Mouse (Mus musculus) cerebellum, adult (tissue): ENCODE results near the gene Irf2.

Source experiments
- ATAC-seq: cut with Nextera tagmentation; 2 replicates; pipeline ENCODE4 v1.9.2; 2017; ENCODE audit warnings: mild to moderate bottlenecking, moderate library complexity, mixed read lengths; ENCODE audit not compliant: insufficient number of reproducible peaks, low FRiP score, low TSS enrichment

Gene Irf2

DNA sequence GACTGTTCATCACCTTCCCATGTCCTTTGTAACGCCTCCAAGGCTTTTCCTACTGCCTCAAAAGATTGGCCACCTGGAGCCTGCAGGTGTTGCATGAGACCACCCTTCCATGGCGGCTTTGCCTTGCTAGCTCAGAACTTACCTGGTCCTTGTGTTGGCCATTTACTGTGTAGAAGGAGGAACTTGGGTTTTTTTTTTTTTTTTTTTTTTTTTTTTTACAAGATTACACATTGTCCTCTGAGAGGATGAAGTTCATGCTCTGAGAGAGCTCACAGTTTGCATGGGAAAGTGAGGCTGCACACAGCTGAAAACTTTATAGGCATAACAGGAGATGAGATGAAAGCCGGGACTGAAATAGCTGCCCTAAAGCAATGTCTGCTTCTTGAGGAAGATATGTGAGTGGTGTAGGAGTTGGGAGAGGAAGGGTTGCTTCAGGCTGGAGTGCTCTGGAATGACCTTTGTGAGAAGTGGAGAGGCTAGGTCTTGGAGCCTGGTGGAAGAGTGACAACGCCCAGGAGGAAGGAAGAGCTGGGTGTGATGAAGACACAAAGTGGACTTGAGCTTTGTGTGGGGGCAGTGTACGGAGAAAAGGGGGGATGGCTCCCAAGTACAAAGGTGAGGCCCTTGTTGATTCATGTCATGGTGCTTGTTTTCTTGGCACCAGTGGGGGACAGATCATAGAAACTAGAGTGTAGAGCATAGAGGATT lies 52.3 kb downstream of the Irf2 start:
- no peak for ATAC-seq

DNA sequence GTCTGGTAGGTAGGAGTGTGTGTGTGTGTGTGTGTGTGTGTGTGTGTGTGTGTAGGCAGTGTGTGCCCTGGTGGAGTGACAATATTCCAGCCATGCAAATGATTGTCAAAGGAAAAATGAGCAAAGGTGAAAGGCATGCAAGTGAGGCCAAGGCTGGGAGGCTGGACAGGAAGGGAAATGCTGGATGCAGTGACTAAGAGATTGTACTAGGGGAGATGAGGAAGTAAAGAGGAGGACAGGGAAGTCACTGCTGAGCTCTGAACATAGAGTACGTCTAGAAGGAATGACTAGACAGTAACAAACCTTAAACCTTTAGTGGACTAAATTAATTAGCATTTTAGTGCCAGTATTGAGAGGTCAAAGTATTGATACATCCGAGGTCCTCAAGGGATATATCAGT lies 53.1 kb downstream of the Irf2 start:
- no peak for ATAC-seq

DNA sequence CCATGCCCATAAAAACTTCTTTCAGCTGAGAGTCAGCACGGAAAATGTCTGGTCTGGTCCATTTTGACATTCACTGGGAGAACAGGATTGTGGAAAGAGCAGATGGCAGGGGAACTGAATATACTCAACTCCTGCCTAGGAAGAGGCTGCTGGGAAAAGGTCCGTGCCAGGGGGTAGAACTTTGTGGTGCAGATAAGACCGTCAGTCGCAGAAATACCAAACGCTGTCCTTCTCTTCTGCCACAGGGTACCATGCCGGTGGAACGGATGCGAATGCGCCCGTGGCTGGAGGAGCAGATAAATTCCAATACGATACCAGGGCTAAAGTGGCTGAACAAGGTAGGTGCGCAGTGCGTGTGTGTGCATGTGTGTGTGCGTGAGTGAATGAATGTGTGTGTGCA lies 53.7 kb downstream of the Irf2 start:
- ATAC-seq = no peak

DNA sequence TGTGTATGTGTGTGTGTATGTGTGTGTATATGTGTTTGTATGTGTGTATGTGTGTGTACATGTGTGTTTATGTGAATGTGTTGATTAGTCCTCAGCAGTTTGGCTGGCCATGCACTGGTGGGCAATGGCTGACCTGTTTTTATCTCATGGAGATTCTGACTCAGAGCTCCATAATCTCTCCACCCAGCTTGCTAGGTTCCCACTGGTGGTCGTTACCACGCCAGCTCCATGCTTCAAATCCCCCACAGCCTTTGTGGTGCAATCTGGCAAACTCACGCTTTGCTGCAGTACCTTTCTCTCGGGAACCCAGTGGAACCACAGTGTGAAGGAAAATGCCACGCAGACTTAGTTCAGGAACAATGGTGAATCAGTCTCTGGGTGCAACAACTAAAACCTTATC lies 54.8 kb downstream of the Irf2 start:
- ATAC-seq = no peak

DNA sequence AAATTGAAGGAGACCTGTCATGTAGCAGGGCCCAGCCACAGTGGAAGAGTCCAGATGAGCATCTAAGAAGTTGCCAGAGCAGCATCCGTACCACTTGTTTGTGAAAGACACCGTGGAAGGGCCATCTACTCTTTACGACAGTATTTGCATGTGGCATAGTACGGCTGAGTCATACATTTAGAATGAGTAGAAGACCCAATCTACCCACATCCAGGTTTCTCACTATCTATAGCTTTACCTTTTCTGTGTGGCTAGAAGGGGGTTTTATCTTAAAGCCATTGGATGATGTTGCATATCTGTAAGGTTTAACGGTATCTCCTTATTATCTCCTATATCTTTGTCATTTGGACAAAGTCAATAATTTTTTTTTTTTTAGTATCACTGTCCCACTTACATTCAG lies 59.7 kb downstream of the Irf2 start:
- ATAC-seq = no peak

DNA sequence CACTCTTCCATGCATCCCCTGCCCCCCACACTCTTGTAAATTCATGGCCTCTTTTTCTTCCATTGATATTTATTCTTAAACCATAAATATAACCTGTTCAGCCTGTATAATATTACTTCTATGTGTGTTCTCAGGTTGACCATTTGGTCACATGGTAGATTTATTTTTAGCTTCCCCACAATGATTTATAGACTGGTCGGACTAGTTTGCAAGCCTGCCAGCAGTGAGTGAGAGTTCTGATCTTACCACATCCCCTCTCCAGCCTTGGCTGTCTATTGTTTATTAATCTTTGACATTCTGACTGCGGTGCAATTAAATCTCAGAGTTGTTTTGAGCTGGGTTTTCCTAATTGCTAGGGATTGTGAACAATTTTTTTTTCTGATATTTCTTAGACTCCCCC lies 60.2 kb downstream of the Irf2 start:
- ATAC-seq = no peak

DNA sequence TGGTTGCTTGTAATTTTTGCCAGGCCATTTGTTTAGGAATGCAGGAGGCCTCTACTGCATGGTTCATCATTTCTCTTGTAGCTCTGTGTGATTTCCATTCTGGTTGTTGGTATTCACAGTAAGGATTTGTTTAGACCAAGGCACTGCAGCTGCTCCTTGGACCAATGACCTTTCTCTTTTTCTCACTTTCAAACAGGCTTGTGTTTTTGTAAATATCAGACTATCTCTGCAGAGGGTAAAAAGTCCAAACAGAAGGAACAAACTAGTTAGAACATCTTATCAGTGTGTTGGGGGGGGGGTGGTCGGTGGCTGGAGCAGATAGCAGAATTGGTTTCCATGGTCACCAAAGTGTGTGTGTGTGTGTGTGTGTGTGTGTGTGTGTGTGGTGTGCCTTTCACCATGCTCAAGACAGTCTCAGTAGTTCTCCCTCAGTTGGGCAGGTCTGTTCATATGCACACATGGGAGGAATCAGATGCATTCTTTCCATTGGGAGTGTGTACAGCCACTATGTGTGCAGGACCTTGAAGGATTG lies 61.7 kb downstream of the Irf2 start:
- ATAC-seq = no peak

DNA sequence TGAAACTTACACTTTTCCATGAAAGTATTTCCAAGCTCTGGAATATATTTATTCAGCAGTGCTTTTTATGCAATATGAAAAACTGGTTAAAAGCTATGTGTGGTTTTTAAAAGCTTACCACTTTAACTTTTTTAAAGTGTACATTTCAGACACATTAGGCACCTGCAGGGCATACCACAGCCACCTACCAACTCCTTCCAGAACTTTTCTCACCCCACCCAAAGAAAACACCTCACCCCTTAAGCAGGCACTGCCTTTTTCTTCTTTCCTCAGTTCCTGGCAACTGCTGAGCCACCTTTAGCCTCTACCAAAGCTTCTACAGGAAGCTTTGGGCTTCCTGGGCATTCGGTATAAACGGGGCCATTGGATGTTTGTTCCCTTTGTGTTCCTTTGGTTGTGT lies 62.5 kb downstream of the Irf2 start:
- ATAC-seq = no peak

DNA sequence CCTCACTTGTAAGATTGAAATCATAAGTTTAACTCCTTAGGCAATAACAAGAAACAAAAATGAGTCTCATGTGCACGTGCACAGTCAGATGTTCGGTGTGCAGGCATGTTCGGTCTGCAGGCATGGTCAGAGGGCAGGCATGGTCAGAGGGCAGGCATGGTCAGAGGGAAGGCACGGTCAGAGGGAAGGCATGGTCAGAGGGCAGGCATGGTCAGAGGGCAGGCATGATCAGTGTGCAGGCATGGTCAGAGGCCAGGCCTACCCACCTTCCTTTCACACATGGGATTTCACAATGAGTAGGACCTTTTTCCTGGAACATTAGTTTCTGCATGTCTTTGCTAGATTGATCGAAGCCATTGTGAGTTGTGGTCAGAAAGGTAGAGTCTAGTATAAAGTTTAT lies 65.2 kb downstream of the Irf2 start:
- ATAC-seq = no peak

DNA sequence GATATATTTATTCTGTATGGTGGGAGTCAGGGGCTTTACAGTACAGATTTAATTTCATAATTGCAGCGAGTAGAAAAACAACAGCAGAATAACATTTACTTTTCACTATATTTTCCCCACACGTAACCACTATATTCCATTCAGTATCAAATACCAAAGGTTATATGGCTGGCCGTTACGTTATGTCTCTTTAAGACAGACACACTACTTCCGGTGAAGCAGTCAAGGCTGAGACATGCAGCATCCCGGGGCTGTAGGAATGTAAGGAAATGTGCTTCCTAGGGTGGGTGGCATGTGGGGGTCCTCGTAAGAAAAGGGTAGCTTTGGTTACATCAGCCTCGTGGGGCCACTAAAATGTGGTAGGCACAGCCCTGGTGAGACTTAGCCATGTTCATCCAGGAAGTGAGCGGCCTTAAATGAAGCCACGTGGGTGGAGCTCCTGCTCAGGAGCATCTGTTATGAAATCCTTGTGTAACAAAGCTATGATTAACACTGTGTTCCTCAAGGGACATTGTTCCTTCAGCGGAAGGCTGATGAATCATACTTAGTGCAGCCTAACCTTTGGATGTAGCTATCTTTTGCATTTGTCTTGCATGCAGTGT lies 71.6 kb downstream of the Irf2 start:
- ATAC-seq = no peak

DNA sequence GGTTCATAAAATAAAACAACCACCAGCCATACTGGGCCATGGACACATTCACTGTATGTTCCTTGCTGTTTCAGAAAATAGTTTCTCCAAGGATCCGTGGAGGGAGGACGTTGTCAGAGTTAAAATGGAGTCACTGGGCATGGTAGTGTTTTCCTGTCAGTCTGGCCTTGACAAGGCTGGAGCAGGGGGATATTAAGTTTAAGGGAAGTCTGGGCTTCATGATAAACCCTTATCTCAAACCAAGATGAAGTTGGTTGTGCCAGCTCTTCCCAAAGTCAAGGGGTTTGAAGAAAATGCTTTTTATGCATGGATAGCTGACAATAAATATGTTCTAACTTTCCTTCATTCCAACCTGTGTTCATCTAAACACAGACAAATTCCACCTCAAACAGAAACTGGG lies 72.4 kb downstream of the Irf2 start:
- no peak for ATAC-seq

DNA sequence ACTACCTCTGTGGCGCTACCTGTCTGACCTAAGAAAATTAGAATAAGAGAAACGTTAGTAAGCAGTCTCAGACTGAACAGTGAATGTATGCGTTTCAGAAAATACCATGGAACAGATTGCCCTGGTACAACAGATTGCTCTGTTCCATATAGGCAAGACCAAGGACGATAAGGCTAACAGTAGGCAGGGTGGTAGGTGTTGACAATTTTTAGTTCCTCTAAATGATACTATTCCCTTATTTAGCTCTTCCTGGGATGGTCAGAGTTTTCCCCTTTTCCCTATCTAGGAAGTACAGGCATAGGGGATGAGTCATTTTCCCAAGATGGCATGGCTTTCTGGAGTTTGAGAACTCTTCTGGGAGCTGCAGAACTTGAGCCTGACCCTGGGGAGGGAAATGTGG lies 73.4 kb downstream of the Irf2 start:
- ATAC-seq = no peak

DNA sequence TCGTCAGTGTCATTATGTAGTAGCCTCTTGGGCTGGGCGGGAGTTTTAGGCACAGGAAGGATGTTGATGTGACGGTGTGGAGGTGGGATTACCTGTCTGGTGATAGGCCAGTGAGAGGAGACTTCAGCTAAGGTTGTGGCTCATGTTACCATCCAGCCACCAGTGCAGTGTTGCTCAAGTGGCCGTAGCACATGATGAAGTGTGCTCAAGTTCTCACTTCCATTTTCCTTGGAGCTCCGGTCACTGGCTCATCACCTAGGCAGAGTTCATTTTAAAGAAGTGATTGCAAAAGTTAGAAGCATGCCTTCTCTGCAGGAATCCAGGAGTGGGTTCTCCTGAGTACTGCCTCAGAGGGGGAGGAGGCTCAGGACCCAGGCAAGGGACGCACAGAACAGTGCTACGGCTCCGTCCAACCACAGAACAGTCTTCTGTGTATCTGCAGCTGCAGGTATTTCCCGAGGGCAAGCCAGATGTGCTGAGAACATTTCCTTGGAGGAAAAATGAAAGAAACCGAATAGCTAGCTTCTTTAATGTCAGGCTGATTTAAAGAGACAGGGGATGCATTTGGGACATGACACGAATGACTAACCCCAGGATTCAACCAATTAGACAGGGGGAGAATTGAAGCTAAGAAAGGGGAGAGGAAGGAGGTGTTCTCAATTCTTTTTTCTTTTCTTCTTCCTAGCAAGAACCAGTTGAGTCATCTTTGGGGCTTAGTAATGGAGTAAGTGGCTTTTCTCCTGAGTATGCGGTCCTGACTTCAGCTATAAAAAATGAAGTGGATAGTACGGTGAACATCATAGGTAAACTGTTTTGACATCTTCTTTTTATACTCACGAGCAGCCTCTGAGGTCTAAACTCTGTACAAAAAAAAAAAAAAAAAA lies 78.8 kb downstream of the Irf2 start:
- ATAC-seq = no peak

DNA sequence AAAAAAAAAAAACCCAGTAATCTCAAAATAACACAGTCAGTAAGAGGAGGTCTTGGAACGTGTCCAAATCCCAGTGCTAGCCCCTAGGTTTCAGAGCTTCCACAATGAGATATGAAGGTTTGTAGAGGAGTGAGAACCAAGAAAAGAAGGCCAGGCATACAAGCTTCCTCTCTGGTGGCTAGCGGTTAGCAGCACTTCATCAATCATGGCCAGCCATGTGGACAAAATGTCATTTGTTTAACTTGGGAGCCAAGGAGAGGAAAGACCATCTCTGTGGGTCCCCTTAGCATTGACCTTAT lies 79.4 kb downstream of the Irf2 start:
- ATAC-seq = no peak

DNA sequence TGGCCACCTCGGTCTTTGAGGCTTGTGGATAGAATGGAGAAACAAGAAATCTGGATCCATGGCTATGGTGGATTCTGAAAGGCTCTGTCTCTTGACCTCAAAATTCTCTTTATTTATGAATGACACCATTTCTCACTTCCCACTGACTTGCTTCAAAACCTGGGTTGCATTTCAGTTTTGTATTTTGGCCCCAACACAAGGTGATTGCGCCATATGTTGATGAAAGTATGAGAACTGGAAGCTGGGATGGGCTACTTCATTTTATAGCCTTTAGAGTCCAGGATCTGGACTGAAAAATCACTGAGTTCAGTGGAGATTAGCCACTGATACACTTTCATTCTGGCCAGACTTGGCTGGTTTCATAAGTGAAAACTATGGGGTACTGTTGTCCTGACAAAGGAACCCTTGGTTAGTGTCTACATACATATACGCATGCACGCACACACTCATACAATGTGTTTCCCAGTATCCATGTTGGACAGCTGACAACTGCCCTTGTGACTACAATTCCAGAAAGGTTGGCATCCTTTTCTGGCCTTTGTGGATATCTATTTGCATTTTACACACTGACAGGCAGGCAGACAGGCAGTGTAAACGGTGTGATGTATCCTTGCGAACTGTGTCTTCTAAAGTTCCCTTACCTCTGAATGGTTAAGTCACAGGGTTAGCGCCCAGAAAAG lies 89.3 kb downstream of the Irf2 start:
- peak; percentile 28; the same call in 1 of the 2 replicates for ATAC-seq

DNA sequence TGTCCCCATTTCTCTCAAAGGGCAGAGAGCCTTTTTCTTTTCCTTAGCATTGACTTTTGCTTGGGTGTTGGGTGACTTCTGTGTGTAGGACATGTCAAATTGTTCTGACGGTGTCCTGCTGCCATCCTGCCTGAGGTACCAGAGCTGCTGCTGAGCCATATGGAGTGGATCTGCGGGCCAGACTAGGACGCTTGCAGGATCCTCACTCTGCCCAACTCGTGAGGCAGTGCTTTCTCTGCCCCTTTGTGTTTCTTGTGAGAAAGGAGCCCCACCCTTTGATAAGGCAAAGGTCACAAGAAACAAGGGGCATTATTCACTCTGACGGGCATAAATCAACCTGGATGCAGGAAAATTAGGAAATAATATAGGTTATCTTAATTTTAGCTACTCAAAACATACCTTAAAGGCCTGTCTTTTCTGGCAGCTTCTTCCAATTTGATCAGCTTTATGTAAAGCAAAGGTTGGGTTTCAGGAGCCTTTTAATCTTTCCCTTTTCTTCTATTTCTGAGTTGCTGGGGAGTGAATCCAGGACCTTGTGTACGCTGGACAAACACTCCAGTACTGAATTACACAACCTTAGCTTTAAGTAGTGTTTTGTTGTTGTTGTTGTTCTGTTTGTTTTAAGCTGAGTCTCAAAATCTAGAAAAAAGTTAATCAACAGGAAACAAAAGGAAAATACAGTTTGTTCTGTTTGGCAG lies 90.0 kb downstream of the Irf2 start:
- ATAC-seq = peak; percentile 67; the same call in 1 of the 2 replicates

DNA sequence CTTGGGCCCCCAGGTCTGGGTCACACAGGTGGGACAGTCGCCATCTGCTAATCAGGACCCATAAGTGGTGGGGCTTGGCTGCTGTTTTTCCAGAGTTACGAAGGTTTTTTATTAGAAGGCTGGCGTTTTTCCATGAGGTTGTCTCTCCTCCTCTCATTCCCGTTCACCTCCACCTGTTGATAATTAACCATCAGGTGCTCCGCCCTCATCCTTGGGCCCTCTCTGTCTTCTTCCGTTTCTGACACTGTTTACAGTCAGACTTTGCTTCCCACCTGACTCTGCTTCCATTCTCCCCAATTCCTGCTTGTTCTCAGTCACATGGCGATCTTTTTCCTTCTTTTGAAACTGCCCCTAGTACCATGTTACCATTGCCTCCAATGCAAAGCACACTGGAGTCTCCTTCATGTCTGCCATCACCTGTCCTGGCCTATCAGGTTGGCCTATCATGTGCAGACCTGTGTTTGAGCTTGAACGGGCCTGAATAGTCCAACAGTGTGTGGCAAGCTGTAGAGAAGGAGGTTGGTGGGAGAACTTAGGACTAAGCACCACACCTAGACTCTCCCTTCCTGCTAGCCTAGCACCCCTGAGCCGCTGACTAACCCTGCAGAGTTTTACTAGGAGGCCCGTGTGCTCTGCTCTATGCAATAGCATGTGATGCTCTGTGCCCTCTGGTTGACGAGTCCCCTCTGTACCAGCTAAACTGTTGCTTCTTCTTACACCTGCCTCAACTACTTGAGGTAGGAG lies 90.8 kb downstream of the Irf2 start:
- ATAC-seq = no peak

DNA sequence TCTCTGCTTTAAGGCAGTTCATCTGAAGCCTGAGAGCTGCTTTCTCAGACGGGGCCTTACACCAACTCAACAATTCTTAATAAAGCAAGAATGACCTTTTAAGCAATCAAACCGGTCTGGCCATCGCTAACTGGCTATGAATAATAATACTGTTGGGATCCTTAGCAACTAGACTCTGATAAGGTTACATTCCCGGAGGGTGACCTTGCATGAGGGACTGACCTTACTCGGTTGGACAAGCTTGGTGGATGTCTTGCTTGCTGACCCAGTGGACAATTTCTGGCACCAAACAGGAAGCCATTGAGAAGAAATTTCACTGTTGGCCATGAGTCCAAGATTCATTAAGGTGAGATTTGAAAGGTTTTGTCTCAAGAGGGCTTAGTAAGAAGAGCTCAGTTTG lies 92.4 kb downstream of the Irf2 start:
- no peak for ATAC-seq

DNA sequence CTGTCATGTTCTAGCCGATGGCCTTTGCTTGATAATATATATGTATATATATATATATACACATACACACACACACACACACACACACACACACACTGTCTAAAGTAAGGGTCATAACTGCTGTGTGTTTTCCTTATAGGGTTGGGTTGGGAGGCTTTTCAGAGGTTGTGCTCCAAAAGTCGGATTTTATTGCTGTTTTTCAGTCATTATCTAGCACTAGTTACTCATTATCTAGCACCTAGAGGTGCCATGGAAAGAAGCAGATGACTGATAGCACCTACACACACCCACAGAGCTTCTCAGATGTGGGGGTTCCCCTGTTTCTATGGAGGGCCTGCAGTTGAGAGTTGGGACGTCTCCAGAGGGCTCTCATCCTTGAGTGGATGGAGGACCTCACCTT lies 92.9 kb downstream of the Irf2 start:
- ATAC-seq = no peak

DNA sequence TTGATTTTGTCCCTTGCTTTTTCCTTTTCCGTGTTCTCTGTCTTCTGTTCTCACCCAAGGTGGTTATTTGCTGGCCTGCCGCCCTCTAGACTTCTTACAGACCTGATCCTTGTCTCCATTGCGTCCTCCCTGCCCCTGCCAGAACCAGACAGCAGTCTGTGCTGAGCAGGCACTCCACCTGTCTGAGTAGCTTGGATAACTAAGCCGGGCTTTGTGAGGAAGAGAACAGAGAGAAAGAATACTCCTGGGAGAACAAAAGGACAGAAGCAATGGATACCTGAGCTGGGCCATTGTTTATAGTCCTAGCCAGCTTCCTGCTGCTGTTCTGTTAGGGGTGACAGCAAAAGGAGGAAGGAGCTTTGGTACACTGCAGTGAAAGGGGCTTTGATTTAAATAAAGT lies 94.2 kb downstream of the Irf2 start:
- ATAC-seq = no peak
